Mouse (Mus musculus) embryonic facial prominence, embryonic 10.5 days (tissue): ENCODE data around the gene Rgp1. TPM values are rescaled to one million over a fixed set of nuclear protein-coding genes. Genes with fewer than 3 reads are reported as not detected.
"Not testable (repeated sequence)": the region's sequence is repeated elsewhere in the genome, so short reads cannot be mapped to it uniquely, and the experiment has no call there.

ENCODE experiments used
- DNase-seq: peaks from one replicate; pipeline ENCODE4 v3.0.0-alpha.2; 2017; ENCODE audit warnings: low spot score
- H3K27ac ChIP-seq: fragments of 300-500 bp; sonication (generic); replicated peaks from 2 replicates; pipeline ENCODE4 v1.5.1; 2016; ENCODE audit warnings: mild to moderate bottlenecking
- H3K27me3 ChIP-seq: fragments of 300-500 bp; sonication (generic); replicated peaks from 2 replicates; pipeline ENCODE4 v1.6.1; 2016; ENCODE audit warnings: low read depth, mild to moderate bottlenecking; ENCODE audit not compliant: poor library complexity, severe bottlenecking
- H3K36me3 ChIP-seq: fragments of 300-500 bp; sonication (generic); replicated peaks from 2 replicates; pipeline ENCODE4 v1.6.1; 2016; ENCODE audit warnings: mild to moderate bottlenecking, moderate library complexity
- H3K4me1 ChIP-seq: fragments of 300-500 bp; sonication (generic); 2 replicates; pipeline ENCODE4 v1.6.1; 2016
- H3K4me3 ChIP-seq: fragments of 300-500 bp; sonication (generic); 2 replicates; pipeline ENCODE4 v1.5.1; 2016; ENCODE audit warnings: mild to moderate bottlenecking, moderate library complexity
- H3K9me3 ChIP-seq: fragments of 300-500 bp; sonication (generic); 2 replicates; pipeline ENCODE4 v1.6.1; 2016; ENCODE audit warnings: mild to moderate bottlenecking
- WGBS: fragments of 180-500 bp; shearing (Covaris S2); methylation state at CpG from one replicate; pipeline ENCODE4 v1.1.7; 2016; 5-methylcytosine and 5-hydroxymethylcytosine counted together
- polyA plus RNA-seq: library from polyadenylated mRNA; unstranded; fragments of >200 nt; fragmentation: Nextera tagmentation; extraction: Ambion mirVana; gene quantifications from 2 replicates; pipeline ENCODE4 v1.2.1, GENCODE M21; 2016

Rgp1 gene
- polyA plus RNA-seq = 17.5 and 18.8 TPM in 2 replicates

GRCm38 (mm10) chr4:43578376-43579204, at the start of gene Rgp1, which contains the start of gene Gba2:
TSS of gene Rgp1 (plus strand) at chr4:43578715.
TSS of gene Gba2 (minus strand) at chr4:43578873.
- under 1% methylated on average over 76 of the region's 76 CpGs for WGBS
- Histone ChIP-seq H3K9me3 (no peaks in the 10 kb centered on the region), H3K27ac (peak within 1 kb of the TSS; percentile 95), H3K4me1 (peaks cover 43% of the 10 kb centered on the region), H3K4me3 (peak within 1 kb of the TSS; percentile 95), H3K27me3 (no peaks in the 10 kb centered on the region), H3K36me3 (peaks cover 51% of the 10 kb centered on the region)
- peak; percentile 89 for DNase-seq

- WGBS = 75% methylated on average over 8 of the region's 8 CpGs
These were observed 48.4 kb upstream of the Rgp1 start for GRCm38 (mm10) chr4:43530081-43530501.

GRCm38 (mm10) chr4:43530581-43530980, 47.9 kb upstream of the Rgp1 start:
- peaks cover 16% of the 10 kb centered on the region for H3K27me3 ChIP-seq
- WGBS = 22% methylated on average over 7 of the region's 7 CpGs
- no peaks in the 10 kb centered on the region for H3K4me1 ChIP-seq
- H3K36me3 ChIP-seq = peaks cover 52% of the 10 kb centered on the region
- no peaks in the 10 kb centered on the region for H3K9me3 ChIP-seq
- no peak overlapping the region for H3K4me3 ChIP-seq
- no peak overlapping the region for H3K27ac ChIP-seq
- peak; percentile 78 for DNase-seq

More at GRCm38 (mm10) chr4:43530081-43530501, 48.4 kb upstream of the Rgp1 start:
- no peak for DNase-seq
- Histone ChIP-seq H3K36me3 (peaks cover 47% of the 10 kb centered on the region), H3K4me1 (no peaks in the 10 kb centered on the region), H3K9me3 (no peaks in the 10 kb centered on the region), H3K27me3 (peaks cover 21% of the 10 kb centered on the region), H3K27ac (no peak overlapping the region), H3K4me3 (no peak overlapping the region)

GRCm38 (mm10) chr4:43533270-43533669, 45.2 kb upstream of the Rgp1 start:
- 82% methylated on average over 9 of the region's 9 CpGs for WGBS
- H3K4me3 ChIP-seq = no peak overlapping the region
- no peak for DNase-seq
- H3K36me3 ChIP-seq = peaks cover 79% of the 10 kb centered on the region
- no peaks in the 10 kb centered on the region for H3K27me3 ChIP-seq
- H3K27ac ChIP-seq = no peak overlapping the region
- no peaks in the 10 kb centered on the region for H3K9me3 ChIP-seq
- no peaks in the 10 kb centered on the region for H3K4me1 ChIP-seq

- 89% methylated on average over 8 of the region's 8 CpGs for WGBS
- no peak for DNase-seq
- H3K9me3 ChIP-seq = no peaks in the 10 kb centered on the region
- H3K36me3 ChIP-seq = peaks cover 100% of the 10 kb centered on the region
- H3K27me3 ChIP-seq = no peaks in the 10 kb centered on the region
- no peak overlapping the region for H3K4me3 ChIP-seq
- H3K4me1 ChIP-seq = no peaks in the 10 kb centered on the region
- H3K27ac ChIP-seq = no peak overlapping the region
These were observed 42.9 kb upstream of the Rgp1 start for GRCm38 (mm10) chr4:43535628-43536027.

- 94% methylated on average over 9 of the region's 9 CpGs for WGBS
- Histone ChIP-seq H3K27ac (no peak overlapping the region), H3K27me3 (no peaks in the 10 kb centered on the region), H3K9me3 (no peaks in the 10 kb centered on the region), H3K4me1 (no peaks in the 10 kb centered on the region), H3K36me3 (peaks cover 100% of the 10 kb centered on the region), H3K4me3 (no peak overlapping the region)
- DNase-seq = no peak
These were observed 42.5 kb upstream of the Rgp1 start for GRCm38 (mm10) chr4:43536031-43536430.

- peaks cover 100% of the 10 kb centered on the region for H3K36me3 ChIP-seq
- H3K4me1 ChIP-seq = peaks cover 10% of the 10 kb centered on the region; the same call in 1 of the 2 replicates
- 56% methylated on average over 3 of the region's 3 CpGs for WGBS
These were observed 36.5 kb upstream of the Rgp1 start for GRCm38 (mm10) chr4:43542044-43542443.

GRCm38 (mm10) chr4:43546375-43547047, 32.0 kb upstream of the Rgp1 start:
- Histone ChIP-seq H3K27ac (no peak overlapping the region), H3K27me3 (no peaks in the 10 kb centered on the region), H3K36me3 (peaks cover 100% of the 10 kb centered on the region), H3K4me3 (no peak overlapping the region), H3K9me3 (no peaks in the 10 kb centered on the region), H3K4me1 (peaks cover 10% of the 10 kb centered on the region; the same call in 1 of the 2 replicates)
- WGBS = 94% methylated on average over 12 of the region's 12 CpGs
- DNase-seq = no peak

More at GRCm38 (mm10) chr4:43542044-43542443, 36.5 kb upstream of the Rgp1 start:
- Histone ChIP-seq H3K9me3 (no peaks in the 10 kb centered on the region), H3K27ac (no peak overlapping the region), H3K27me3 (no peaks in the 10 kb centered on the region), H3K4me3 (no peak overlapping the region)
- no peak for DNase-seq

GRCm38 (mm10) chr4:43547160-43547559, 31.4 kb upstream of the Rgp1 start:
- whole genome bisulfite sequencing = 95% methylated on average over 8 of the region's 8 CpGs
- Histone ChIP-seq H3K4me1 (peaks cover 7% of the 10 kb centered on the region; the same call in 1 of the 2 replicates), H3K4me3 (no peak overlapping the region), H3K27me3 (no peaks in the 10 kb centered on the region), H3K9me3 (peaks cover 2% of the 10 kb centered on the region), H3K27ac (no peak overlapping the region), H3K36me3 (peaks cover 100% of the 10 kb centered on the region)
- DNase-seq = no peak

GRCm38 (mm10) chr4:43549055-43549454, 29.5 kb upstream of the Rgp1 start:
- 89% methylated on average over 12 of the region's 12 CpGs for WGBS
- H3K4me3 ChIP-seq = no peak overlapping the region
- no peak overlapping the region for H3K27ac ChIP-seq
- H3K27me3 ChIP-seq = no peaks in the 10 kb centered on the region
- H3K36me3 ChIP-seq = peaks cover 100% of the 10 kb centered on the region
- no peaks in the 10 kb centered on the region for H3K4me1 ChIP-seq
- H3K9me3 ChIP-seq = peaks cover 5% of the 10 kb centered on the region
- no peak for DNase-seq

GRCm38 (mm10) chr4:43551854-43552253, 26.7 kb upstream of the Rgp1 start:
- 93% methylated on average over 6 of the region's 6 CpGs for WGBS
- H3K27ac ChIP-seq, H3K9me3 ChIP-seq, H3K27me3 ChIP-seq, DNase-seq, H3K4me1 ChIP-seq, H3K4me3 ChIP-seq: not testable (repeated sequence)
- H3K36me3 ChIP-seq = peaks cover 100% of the 10 kb centered on the region

- no peak for DNase-seq
- peaks cover 9% of the 10 kb centered on the region for H3K4me1 ChIP-seq
- WGBS = 96% methylated on average over 5 of the region's 5 CpGs
- no peak overlapping the region for H3K4me3 ChIP-seq
- peaks cover 5% of the 10 kb centered on the region for H3K9me3 ChIP-seq
- peaks cover 100% of the 10 kb centered on the region for H3K36me3 ChIP-seq
- no peaks in the 10 kb centered on the region for H3K27me3 ChIP-seq
- no peak overlapping the region for H3K27ac ChIP-seq
These were observed 26.1 kb upstream of the Rgp1 start for GRCm38 (mm10) chr4:43552437-43552836.
